ENCODE assay signal across 16 mouse cellular contexts in the genomic region with DNA sequence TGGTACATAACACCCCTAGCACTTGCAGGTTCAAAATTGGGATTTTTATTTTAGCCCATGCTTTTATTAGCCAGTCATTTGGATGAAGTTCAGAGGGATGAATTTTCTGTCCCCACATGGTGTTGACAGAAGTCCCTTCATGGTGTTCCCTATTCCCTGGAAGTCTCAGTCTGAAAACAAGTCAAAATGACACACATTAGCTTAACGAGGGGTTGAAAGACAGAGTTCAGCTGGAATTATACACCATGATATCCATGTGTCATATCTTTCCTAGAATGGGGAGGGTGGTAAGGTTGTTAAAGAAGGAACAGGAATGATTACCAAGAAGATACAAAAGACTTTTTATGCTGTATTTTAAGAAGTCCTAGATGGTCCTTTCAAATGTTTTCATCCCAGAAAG.
"Had no signal": no experiment of that assay in that cellular context is flagged by ENCODE, and none has a peak within 500 bp of the region (broad histone marks: within the 10 kb centered on the region; RNA-seq: fewer than 3 reads in every experiment).

No protein-coding gene starts in this region.

- H3K4me3 ChIP-seq: liver, embryonic 13.5 days; liver, embryonic 15.5 days; megakaryocyte, embryonic 14.5 days; midbrain, embryonic 13.5 days; midbrain, embryonic 15.5 days; neural tube, embryonic 12.5 days; stomach, embryonic 15.5 days had no signal

- DNase-seq: liver; liver, embryonic 13.5 days; liver, postnatal 0 days; right cerebral cortex, postnatal 14 days; thymus, adult 2 months; thymus, postnatal 25 days had no signal

- H3K4me1 ChIP-seq: liver, embryonic 13.5 days; liver, embryonic 15.5 days; megakaryocyte, embryonic 14.5 days; midbrain, embryonic 13.5 days; midbrain, embryonic 15.5 days; neural tube, embryonic 12.5 days; stomach, embryonic 15.5 days had no signal

- H3K9me3 ChIP-seq: liver, embryonic 13.5 days; liver, embryonic 15.5 days; midbrain, embryonic 13.5 days; midbrain, embryonic 15.5 days; neural tube, embryonic 12.5 days; stomach, embryonic 15.5 days had no signal

- H3K9ac ChIP-seq: liver, embryonic 13.5 days; liver, embryonic 15.5 days; liver, postnatal 0 days; midbrain, embryonic 13.5 days; midbrain, embryonic 15.5 days; neural tube, embryonic 12.5 days; stomach, embryonic 15.5 days had no signal

- H3K36me3 ChIP-seq: liver, embryonic 13.5 days; liver, embryonic 15.5 days; midbrain, embryonic 13.5 days; midbrain, embryonic 15.5 days; neural tube, embryonic 12.5 days; stomach, embryonic 15.5 days had no signal

- ATAC-seq: liver, postnatal 0 days; midbrain, embryonic 13.5 days; midbrain, embryonic 15.5 days had no signal

- H3K27me3 ChIP-seq: liver, embryonic 13.5 days; liver, embryonic 15.5 days; megakaryocyte, embryonic 14.5 days; midbrain, embryonic 13.5 days; midbrain, embryonic 15.5 days; neural tube, embryonic 12.5 days; stomach, embryonic 15.5 days had no signal

- H3K27ac ChIP-seq: liver, embryonic 13.5 days; liver, embryonic 15.5 days; macrophage; midbrain, embryonic 13.5 days; midbrain, embryonic 15.5 days; neural tube, embryonic 12.5 days; stomach, embryonic 15.5 days; stomach, postnatal 0 days had no signal

- H3K4me2 ChIP-seq: liver, embryonic 11.5 days; liver, embryonic 13.5 days; liver, embryonic 15.5 days; midbrain, embryonic 11.5 days; midbrain, embryonic 13.5 days; midbrain, embryonic 15.5 days; neural tube, embryonic 12.5 days; stomach, embryonic 15.5 days had no signal
